Mouse (Mus musculus) erythroid progenitor cell, adult 5-6 weeks (primary cell): ENCODE results near the gene Tril. TPM values are rescaled to one million over a fixed set of nuclear protein-coding genes. Genes with fewer than 3 reads are reported as not detected.

ENCODE experiments used
- ATAC-seq: replicated peaks from 2 replicates; pipeline ENCODE4 v1.8.0; 2016; ENCODE audit warnings: moderate number of reproducible peaks, mild to moderate bottlenecking, moderate TSS enrichment, inconsistent platforms; ENCODE audit not compliant: poor library complexity, low FRiP score, severe bottlenecking
- total RNA-seq, 2 experiments: library from RNA; stranded (forward) in 1 of 2; stranded (reverse) in 1 of 2; fragments of 150-400 nt in 1 of 2; fragments of 186-747, 209-891 nt in 1 of 2; gene quantifications; 2 replicates each; pipeline versions ENCODE4 v1.2.3 to v1.2.4; 2015 to 2017; ENCODE audit warnings: low replicate concordance in 2 of 2

The Tril gene
- total RNA-seq, 2 experiments from 2014 or later, result not detected

DNA sequence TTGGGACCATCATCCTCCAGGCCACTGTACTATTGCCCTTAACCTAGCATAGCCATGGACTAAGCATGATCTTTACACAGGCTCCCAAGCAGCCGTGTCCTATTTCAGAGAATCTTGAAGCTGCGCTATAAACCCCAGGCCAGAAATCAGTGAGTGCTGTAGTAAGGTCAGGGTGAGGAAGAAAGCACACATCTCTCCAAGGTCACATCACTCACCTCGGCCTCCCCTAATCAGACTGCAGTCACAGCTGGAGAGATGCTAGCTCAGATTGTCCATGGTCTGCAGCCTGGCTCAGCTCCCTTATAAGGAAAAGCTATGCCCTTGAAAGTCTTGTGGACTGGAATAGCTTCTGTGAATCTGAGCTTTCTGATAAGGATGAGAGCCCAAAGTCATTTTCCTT lies 13.4 kb downstream of the Tril start:
- no peak for ATAC-seq

DNA sequence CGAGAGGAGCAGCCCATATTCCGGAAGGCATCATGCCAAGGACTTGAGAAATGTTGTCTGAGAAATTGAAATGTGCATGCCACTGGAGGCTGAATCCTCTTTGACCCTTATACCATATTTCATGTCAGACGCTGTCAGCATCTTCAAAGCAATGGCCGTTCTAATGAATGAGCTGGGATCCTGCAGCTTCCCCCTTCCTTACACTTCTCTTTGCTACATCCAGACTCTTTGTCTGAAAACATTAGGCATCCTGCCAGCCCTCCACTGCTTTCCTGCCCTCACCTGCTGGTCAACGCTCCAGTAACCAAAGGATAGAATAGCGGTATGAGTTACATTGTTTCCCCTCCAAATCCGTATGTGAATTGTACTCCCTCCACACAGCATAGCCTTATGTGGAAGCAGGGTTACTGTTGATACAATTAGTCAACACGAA lies 14.0 kb downstream of the Tril start:
- no peak for ATAC-seq

- no peak for ATAC-seq
Measured at GRCm38 (mm10) chr6:53806021-53806420, 14.6 kb downstream of the Tril start.

DNA sequence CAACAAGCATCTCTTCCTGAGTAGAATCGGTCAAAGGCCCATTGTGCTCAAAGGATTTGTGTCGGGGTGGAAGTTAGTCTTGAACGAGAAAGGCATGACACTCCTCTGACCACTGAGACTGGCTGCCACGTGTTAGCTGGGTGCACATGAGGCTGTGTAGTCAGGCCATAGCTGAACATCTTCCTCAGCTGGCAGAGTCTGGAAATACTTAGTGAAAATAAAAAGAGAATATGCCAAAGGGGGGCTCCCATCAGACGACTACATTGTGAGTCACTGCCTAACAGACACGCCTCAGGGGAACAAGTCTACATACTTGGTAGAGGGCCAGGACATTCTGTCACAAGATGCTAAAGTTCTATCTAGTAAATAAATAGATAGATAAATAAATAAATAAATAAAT lies 16.5 kb downstream of the Tril start:
- ATAC-seq, result no peak

- no peak for ATAC-seq
Measured at GRCm38 (mm10) chr6:53803551-53803950, 17.1 kb downstream of the Tril start.

DNA sequence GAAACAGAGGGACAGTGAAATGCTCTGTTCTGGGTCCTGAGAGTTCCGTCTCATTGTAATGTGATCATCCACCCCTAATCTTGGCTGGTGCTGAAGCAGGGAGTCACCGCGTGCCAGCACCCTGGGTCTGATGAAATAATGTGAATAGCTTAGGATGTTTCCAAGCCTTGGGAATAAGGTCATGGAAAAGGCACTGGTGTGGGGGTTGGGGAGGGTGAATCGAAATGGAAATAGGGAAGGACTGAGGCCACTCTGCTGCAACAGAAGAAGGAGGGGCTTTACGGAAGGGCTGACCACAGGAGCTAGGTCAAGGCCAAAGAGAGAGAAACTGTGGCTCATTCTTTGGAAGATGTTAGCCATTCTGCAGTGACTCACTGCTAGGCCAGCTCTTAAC lies 18.7 kb downstream of the Tril start:
- ATAC-seq, result no peak

- no peak for ATAC-seq
Measured at GRCm38 (mm10) chr6:53801269-53801892, 19.2 kb downstream of the Tril start.

DNA sequence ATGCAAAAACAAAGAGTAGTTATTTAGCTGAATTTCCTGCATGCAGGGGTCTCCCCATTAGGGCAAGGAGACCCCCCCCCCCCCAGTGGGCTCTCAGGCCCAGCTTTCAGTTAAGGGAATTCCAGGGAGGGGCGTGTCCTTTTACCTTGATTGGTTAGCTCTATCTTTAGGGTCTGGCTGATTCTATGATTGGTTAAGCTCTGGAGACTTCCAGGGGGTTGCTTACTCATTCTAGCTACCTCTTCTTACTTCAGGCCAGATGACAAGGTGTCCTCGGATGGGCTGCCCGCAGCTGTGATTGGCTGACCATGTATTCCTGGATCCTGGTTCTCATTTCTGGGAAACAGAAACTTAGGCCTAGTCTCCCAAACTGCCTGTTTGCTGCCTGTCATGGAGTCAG lies 21.8 kb downstream of the Tril start:
- no peak for ATAC-seq

DNA sequence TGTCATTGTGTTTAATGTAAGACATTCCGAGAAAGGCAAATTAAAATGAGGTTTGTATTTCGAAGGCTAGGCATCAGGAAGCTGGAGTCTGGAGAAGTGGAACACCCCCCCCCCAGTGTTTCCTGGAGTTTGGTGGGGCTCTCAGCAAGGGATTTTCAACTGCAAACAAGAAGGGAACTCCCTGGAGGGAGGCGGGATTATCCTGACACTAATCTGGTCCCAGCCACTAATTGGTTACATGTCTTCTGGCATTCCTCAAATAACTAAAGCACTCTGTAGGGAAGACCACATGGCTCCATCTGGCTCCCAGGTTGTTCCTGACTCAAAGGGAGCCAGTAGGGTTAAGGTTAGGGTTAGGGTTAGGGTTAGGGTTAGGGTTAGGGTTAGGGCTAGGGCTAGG lies 23.8 kb downstream of the Tril start:
- ATAC-seq, result no peak

GRCm38 (mm10) chr6:53795788-53796187 lies 24.8 kb downstream of the Tril start:
- no peak for ATAC-seq

GRCm38 (mm10) chr6:53795078-53795477 lies 25.6 kb downstream of the Tril start:
- no peak for ATAC-seq

- ATAC-seq, result no peak
Measured at GRCm38 (mm10) chr6:53794323-53794971, 26.2 kb downstream of the Tril start.

DNA sequence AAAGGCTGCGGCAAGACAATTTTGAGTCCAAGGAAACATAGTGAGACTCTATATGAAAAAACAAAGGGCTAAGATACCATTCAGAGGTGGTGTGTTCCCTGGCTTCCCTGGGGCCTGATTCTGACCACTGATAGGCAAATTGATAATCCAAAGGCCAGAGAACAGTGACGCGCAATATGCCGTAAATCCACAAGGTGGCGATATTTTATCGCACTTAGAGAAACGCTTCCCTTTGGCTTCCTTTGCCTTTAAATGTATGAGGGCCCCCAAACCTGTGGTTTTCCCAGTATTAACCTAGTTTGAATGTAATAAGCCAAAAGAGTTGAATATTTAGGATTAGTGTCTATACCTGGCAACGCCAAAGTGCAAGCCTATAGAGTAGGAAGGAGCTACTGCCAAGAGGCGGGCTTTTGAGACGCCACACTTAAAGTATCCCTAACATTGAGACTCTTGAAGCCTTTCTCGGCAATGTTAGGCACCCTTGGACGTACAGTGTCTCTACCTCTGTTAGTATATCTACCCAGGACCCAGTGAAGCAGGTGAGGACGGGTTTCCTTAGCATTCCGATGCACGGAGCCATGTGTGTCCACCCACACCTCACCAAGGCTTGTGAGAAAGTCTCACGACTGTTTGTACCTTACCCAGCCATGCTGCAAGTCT lies 37.6 kb downstream of the Tril start:
- no peak for ATAC-seq

GRCm38 (mm10) chr6:53782273-53782672 lies 38.4 kb downstream of the Tril start:
- no peak for ATAC-seq

GRCm38 (mm10) chr6:53781171-53781570 lies 39.5 kb downstream of the Tril start:
- no peak for ATAC-seq

- ATAC-seq, result no peak
Measured at GRCm38 (mm10) chr6:53780008-53780407, 40.6 kb downstream of the Tril start.

- ATAC-seq, result no peak
Measured at GRCm38 (mm10) chr6:53779526-53779925, 41.1 kb downstream of the Tril start.

GRCm38 (mm10) chr6:53778424-53778955 lies 42.1 kb downstream of the Tril start:
- ATAC-seq, result no peak

- no peak for ATAC-seq
Measured at GRCm38 (mm10) chr6:53768275-53768674, 52.4 kb downstream of the Tril start.

- no peak for ATAC-seq
Measured at GRCm38 (mm10) chr6:53766243-53766915, 54.3 kb downstream of the Tril start.

DNA sequence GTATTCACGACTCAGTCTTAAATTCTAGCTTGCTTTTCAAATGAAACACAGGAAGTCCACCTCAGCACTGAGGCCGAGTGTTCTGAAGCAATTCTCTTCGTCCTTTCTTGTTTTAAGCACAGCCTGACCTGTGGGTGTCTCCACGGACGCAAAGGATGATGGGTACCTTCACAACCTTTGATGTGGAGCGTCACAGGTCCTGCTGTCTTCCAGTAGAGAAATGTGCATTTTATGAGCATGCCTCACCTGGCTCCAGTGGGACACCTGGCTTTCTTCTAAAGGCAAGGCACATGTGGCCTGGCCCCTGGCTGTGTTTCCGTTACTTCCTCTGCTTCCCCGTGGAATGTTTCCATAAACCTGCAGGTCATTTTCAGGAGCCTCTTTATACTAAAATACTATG lies 54.9 kb downstream of the Tril start:
- ATAC-seq, result no peak
